Mouse (Mus musculus) thymus, postnatal 4 days (tissue): ENCODE measurements at regions not wholly inside any gene's neighbourhood (a gene's known extent, or its start where the extent isn't known, plus 50 kb on each side); places are given as distances from the start of the nearest gene placed in this dataset.

ENCODE experiments used
- DNase-seq: peaks from one replicate; pipeline ENCODE4 v3.0.0; 2021

- no peak for DNase-seq
These were observed 63.9 kb upstream of the Tnrc6a start for GRCm38 (mm10) chr7:123059718-123060337.

- no peak for DNase-seq
These were observed 60.2 kb upstream of the Tnrc6a start for GRCm38 (mm10) chr7:123063264-123064011.

GRCm38 (mm10) chr7:123065951-123066351 is 57.7 kb upstream of the Tnrc6a start:
- no peak for DNase-seq

- DNase-seq: peak; percentile 40
These were observed 56.3 kb upstream of the Tnrc6a start for GRCm38 (mm10) chr7:123067396-123067795.

GRCm38 (mm10) chr7:123068241-123068640 is 55.4 kb upstream of the Tnrc6a start:
- DNase-seq: no peak

- no peak for DNase-seq
These were observed 54.9 kb upstream of the Tnrc6a start for GRCm38 (mm10) chr7:123068715-123069273.

GRCm38 (mm10) chr7:123069280-123069679 is 54.4 kb upstream of the Tnrc6a start:
- DNase-seq: no peak

GRCm38 (mm10) chr7:123070861-123071260 is 52.8 kb upstream of the Tnrc6a start:
- DNase-seq: no peak
